Mouse (Mus musculus) liver, postnatal 0 days (tissue): ENCODE data around the gene Rexo5.

ENCODE experiments used
- CTCF ChIP-seq: sonication (generic); IDR thresholded peaks from 2 replicates; pipeline ENCODE4 v1.5.1; 2016; ENCODE audit warnings: antibody characterized with exemption, low read depth
- EP300 ChIP-seq: IDR thresholded peaks from 2 replicates; pipeline ENCODE4 v1.6.1; 2016; ENCODE audit warnings: antibody characterized with exemption, low read depth, mild to moderate bottlenecking

DNA sequence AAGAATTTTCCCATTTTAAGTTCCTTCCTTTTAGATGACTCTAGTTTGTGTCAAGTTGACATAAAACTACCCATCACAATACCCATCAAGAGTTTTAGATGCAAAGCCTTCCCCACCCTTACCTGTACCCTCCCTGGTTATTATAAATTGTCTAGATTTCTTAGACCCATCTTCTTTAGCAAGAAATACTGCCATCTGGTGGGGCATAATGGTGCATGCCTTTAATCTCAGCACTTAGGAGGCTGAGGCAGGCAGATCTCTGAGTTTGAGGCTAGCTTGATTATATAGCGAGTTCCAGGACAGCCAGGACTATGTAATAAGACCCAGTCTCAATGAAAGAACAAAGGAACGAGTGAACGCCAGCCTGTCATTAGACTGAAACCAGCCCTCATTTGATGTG, 6.7 kb downstream of the Rexo5 start:
- TF ChIP-seq CTCF = peak; percentile 51
- TF ChIP-seq EP300 = no peak
